Mouse (Mus musculus) kidney, embryonic 16.5 days (tissue): ENCODE measurements around the gene Slc29a3. TPM values are rescaled to one million over a fixed set of nuclear protein-coding genes. Genes with fewer than 3 reads are reported as not detected.

ENCODE experiments used
- ATAC-seq: fragments of 200-750 bp; cut with Nextera tagmentation; 2 replicates; pipeline ENCODE4 v1.8.0; 2017; ENCODE audit warnings: moderate TSS enrichment; ENCODE audit not compliant: low FRiP score, low TSS enrichment
- H3K27ac ChIP-seq: fragments of 300-500 bp; sonication (generic); 2 replicates; pipeline ENCODE4 v1.5.1; 2014; ENCODE audit warnings: low read length
- H3K27me3 ChIP-seq: fragments of 300-500 bp; sonication (generic); 2 replicates; pipeline ENCODE4 v1.6.1; 2014; ENCODE audit warnings: low read length, control low read depth, mixed read lengths; ENCODE audit not compliant: insufficient read depth
- H3K36me3 ChIP-seq: fragments of 300-500 bp; sonication (generic); 2 replicates; pipeline ENCODE4 v1.6.1; 2014; ENCODE audit warnings: low read length, control low read depth, mixed read lengths; ENCODE audit not compliant: insufficient read depth
- H3K4me1 ChIP-seq: fragments of 300-500 bp; sonication (generic); 2 replicates; pipeline ENCODE4 v1.6.1; 2014; ENCODE audit warnings: low read length, control low read depth, mixed read lengths; ENCODE audit not compliant: insufficient read depth
- H3K4me2 ChIP-seq: fragments of 300-500 bp; sonication (generic); replicated peaks from 2 replicates; pipeline ENCODE4 v1.6.1; 2014; ENCODE audit warnings: low read depth, low read length
- H3K4me3 ChIP-seq: fragments of 300-500 bp; sonication (generic); 2 replicates; pipeline ENCODE4 v1.5.1; 2014; ENCODE audit warnings: mild to moderate bottlenecking, low read length
- H3K9ac ChIP-seq: fragments of 300-500 bp; sonication (generic); replicated peaks from 2 replicates; pipeline ENCODE4 v1.6.1; 2014; ENCODE audit warnings: low read length
- H3K9me3 ChIP-seq: fragments of 300-500 bp; sonication (generic); 2 replicates; pipeline ENCODE4 v1.6.1; 2016; ENCODE audit warnings: low read length, control low read depth
- WGBS: fragments of 180-500 bp; shearing (Covaris S2); extraction: QIAGEN DNeasy Blood & Tissue Kit; methylation state at CpG from one replicate; pipeline ENCODE4 v1.1.7; 2014; 5-methylcytosine and 5-hydroxymethylcytosine counted together
- polyA plus RNA-seq: library from polyadenylated mRNA; unstranded; fragments of >200 nt; fragmentation: Nextera tagmentation; extraction: Ambion mirVana; gene quantifications from 2 replicates; pipeline ENCODE4 v1.2.1, GENCODE M21; 2015

The Slc29a3 gene
- polyA plus RNA-seq, 1 experiment from 2014 or later: 14.0 TPM

DNA sequence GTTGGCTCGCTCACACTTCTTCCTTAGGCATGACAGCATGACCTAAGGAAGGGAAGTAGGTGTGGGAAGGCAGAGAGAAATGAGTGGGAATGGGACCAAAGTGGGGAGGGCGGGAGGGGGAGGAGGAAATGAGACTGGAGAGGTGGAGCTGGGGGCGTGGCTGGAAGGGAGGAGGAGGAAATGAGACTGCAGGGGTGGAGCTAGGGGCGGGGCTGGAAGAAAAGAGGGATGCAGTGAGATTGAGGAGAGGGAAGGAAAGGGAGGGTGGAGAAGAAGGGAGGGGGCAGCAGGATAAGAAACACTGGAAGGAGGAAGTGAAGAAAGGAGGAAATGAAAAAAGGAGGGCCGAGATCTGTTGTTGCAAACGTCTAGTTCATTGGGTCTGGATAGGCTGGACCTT, 61.6 kb downstream of the Slc29a3 start:
- peaks cover 43% of the 10 kb centered on the region for H3K27me3 ChIP-seq
- 48% methylated on average over 5 of the region's 6 CpGs for WGBS

DNA sequence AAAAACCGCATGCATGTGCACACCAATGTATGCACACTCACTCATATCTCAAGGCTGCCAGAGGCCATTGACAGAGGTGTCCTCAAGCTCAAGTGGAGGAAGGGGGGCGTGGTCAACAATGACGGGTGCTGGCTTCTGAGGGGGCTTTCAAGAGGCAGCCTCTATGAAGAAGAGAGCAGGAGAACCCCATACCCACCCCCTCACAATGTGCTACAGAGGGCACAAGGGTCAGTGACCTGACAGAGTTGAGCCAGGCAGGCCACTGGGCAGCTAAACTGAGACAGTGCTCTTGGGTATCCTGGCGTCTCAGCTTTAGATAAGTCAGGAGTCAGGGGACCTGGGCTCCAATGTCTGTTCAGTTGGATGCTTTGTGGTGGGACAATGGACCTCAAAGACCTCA, 63.2 kb downstream of the Slc29a3 start:
- no peak overlapping the region for H3K27ac ChIP-seq
- no peaks in the 10 kb centered on the region for H3K9me3 ChIP-seq
- H3K4me1 ChIP-seq: peaks cover 18% of the 10 kb centered on the region
- H3K4me2 ChIP-seq: no peak overlapping the region
- peaks cover 58% of the 10 kb centered on the region for H3K27me3 ChIP-seq
- H3K36me3 ChIP-seq: no peaks in the 10 kb centered on the region
- 78% methylated on average over 4 of the region's 4 CpGs for WGBS
- no peak for ATAC-seq
- H3K4me3 ChIP-seq: no peak overlapping the region
- H3K9ac ChIP-seq: no peak overlapping the region

More for the DNA sequence above, 61.6 kb downstream of the Slc29a3 start:
- Histone ChIP-seq H3K27ac (no peak overlapping the region), H3K9ac (no peak overlapping the region), H3K4me2 (no peak overlapping the region), H3K36me3 (no peaks in the 10 kb centered on the region), H3K4me1 (peaks cover 15% of the 10 kb centered on the region), H3K9me3 (no peaks in the 10 kb centered on the region), H3K4me3 (no peak overlapping the region)
- ATAC-seq: no peak

DNA sequence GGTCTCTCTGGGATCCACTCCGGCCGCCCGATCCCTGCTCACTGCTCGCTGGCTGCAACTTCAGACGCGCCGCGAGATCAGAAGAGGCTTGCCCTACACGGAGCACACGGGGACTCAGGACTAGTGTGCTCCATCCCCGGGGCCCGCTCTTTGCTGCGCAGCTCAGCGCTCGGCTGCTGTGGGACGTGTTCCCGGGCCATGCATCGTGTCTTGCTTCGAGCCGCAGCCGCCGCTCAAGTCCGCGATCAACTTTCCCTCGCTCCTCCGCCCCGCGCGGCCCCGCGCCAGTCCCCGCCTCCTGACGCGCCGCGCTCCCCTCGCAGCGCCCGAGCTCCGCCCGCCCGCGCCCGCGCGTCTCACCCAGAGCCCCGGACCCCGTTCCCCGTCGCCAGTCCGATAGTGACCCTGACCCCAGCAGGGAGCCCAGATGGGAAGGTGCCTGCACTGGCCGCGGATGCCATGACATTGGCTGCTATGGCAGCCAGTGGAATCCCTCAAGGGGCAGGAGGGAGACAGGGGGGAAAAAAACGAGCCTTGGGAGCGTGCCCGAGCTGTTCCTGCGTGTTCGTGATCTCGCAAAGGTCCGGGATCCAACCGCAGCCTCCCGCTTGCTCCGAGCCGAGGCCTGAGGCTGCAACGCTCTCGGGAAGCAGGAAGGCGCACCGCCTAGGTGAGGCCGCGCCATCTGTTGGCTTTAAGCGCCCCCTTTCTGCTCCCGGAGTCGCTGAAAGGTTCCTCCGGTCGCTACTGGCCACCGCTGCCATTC, 65.4 kb downstream of the Slc29a3 start:
- H3K4me2 ChIP-seq: peak overlapping the region; percentile 100
- H3K9ac ChIP-seq: peak overlapping the region; percentile 68
- WGBS: under 1% methylated on average over 76 of the region's 76 CpGs
- H3K9me3 ChIP-seq: no peaks in the 10 kb centered on the region
- peaks cover 18% of the 10 kb centered on the region for H3K4me1 ChIP-seq
- H3K27ac ChIP-seq: no peak overlapping the region
- peaks cover 69% of the 10 kb centered on the region for H3K27me3 ChIP-seq
- no peaks in the 10 kb centered on the region for H3K36me3 ChIP-seq
- H3K4me3 ChIP-seq: peak overlapping the region; percentile 63
- ATAC-seq: peak; percentile 67

DNA sequence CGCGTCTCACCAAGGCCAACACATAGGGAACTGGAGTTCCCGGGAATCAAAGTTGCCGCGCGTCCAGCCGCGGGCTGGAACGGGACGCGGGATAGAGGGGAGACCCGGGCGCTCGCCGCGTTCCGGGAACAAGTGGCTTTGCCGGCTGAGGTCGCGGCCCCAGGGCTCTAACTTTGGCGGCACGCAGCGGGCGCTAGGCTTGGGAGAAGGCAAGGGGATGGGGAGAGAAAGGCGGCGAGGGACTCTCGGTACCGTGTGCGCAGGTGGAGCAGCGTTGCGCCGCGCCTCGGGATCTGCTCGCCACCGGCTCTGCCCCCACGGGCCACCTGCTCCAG, 66.0 kb downstream of the Slc29a3 start:
- Histone ChIP-seq H3K27ac (no peak overlapping the region), H3K4me3 (peak overlapping the region; percentile 63), H3K9ac (0 out of 2 replicates have a peak overlapping the region, but pooled peaks have one; percentile 17), H3K36me3 (no peaks in the 10 kb centered on the region), H3K9me3 (no peaks in the 10 kb centered on the region), H3K4me2 (peak overlapping the region; percentile 100), H3K4me1 (peaks cover 15% of the 10 kb centered on the region), H3K27me3 (peaks cover 69% of the 10 kb centered on the region)
- WGBS: under 1% methylated on average over 29 of the region's 37 CpGs
- no peak for ATAC-seq

DNA sequence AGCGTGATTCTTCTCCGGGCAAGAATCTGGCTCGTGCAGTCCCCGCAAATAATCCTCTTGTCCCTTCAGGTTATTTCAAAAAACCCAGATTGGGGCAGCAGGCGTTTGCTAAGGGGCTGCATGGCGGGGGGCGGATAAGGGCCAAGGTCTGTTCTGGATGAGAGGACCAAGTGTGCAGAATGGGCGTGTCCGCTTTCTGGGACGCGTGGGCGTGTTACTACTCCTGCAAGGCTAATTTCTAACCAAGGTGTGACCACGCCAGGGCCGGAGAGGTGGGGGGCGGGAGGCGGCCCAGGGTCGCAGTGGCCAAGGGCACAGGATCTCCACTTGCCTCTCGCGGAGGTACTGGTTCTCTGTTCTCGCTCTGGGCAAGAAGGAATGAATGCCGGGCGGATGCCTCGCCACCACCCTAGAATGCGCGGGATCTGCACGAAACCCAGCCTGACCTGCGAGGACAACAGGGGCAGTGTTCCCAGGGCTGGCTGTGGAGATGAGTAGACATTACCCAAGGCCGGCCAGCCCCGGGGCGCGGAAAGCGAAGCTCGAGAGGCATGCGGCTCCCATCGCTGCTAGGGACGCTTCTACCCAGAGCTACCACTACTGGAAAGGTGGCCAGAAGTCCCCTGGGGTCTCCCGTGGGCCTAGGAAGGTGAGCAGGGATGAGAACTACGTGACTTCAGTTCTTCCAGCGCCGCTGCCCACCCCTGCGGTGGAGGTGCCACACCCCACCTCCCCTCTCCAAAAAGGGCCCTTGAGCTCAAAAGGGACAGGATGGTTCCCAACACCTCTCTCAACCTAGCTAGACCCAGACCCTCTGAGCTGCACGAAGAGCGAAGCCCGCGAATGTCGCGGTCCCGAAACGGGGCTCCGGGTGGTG, 66.6 kb downstream of the Slc29a3 start:
- Histone ChIP-seq H3K27ac (no peak overlapping the region), H3K4me3 (peak overlapping the region; percentile 63), H3K9ac (0 out of 2 replicates have a peak overlapping the region, but pooled peaks have one; percentile 17), H3K27me3 (peaks cover 69% of the 10 kb centered on the region), H3K36me3 (no peaks in the 10 kb centered on the region), H3K4me2 (peak overlapping the region; percentile 100), H3K4me1 (peaks cover 14% of the 10 kb centered on the region), H3K9me3 (no peaks in the 10 kb centered on the region)
- 5% methylated on average over 50 of the region's 50 CpGs for WGBS
- ATAC-seq: no peak

DNA sequence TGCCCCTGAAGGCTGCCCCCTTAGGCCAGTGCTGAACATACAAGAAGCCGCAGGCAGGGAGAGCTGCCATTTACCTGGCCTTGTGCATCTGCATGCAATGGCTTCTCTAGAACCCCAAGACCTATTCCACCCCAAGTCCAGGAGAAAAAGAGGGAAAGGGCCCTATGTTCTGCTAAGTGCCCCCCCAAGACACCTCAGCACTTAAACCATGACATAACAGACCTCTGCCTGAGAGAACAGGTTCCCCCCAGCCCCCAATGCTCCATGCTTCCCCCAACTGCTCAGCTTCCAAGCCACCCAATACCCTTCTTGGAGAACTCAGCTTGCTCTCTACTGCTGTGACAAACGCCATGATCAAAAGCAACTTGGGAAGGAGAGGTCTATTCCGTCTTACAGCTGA, 73.7 kb downstream of the Slc29a3 start:
- Histone ChIP-seq H3K4me2 (no peak overlapping the region), H3K4me3 (no peak overlapping the region), H3K9me3 (no peaks in the 10 kb centered on the region), H3K27me3 (peaks cover 6% of the 10 kb centered on the region; the same call in 1 of the 2 replicates), H3K4me1 (no peaks in the 10 kb centered on the region), H3K9ac (no peak overlapping the region), H3K27ac (no peak overlapping the region), H3K36me3 (no peaks in the 10 kb centered on the region)
- WGBS: 93% methylated on average over 3 of the region's 3 CpGs
- no peak for ATAC-seq

DNA sequence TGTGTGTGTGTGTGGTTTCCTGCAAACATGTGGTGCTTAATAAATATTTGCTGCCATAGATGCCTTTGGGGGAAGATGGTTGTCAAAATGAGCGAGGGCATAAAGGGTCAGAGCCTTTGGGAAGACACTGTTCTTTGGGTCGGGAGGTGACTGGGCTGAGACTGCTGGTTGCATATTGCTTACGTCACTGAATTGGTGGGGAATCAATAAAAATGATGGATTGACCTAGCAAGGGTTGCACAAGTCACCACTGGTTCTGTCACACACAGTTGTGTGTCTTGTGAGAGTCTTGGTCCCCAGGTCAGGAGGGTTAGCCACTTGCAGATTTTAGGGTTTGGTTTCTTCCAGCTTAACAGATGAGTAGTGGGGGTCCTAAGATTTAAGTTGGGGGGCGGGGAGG, 75.3 kb downstream of the Slc29a3 start:
- 68% methylated on average over 4 of the region's 4 CpGs for WGBS
- H3K36me3 ChIP-seq: no peaks in the 10 kb centered on the region

DNA sequence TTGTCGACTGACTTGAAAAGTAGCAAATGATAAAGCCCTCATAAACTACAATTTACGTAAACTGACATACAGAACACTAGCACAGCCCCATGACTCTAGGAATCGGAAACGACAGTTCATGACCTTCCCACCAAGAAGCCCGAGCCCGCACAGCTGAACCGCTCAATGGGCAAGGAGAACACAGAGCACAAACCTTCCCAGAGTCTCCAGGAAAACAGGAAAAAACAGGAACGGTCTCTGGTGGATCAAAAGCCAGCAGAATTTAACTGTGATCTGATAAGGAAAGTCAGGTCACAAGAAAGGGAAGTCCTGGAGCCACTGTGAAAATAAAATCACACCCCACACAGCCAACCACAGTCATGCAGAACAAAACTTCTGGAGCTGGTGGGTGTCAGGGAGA, 82.4 kb downstream of the Slc29a3 start:
- H3K4me2 ChIP-seq: no peak overlapping the region
- WGBS: 41% methylated on average over 8 of the region's 8 CpGs
- no peaks in the 10 kb centered on the region for H3K9me3 ChIP-seq
- no peak for ATAC-seq
- no peak overlapping the region for H3K9ac ChIP-seq
- no peaks in the 10 kb centered on the region for H3K27me3 ChIP-seq
- H3K36me3 ChIP-seq: no peaks in the 10 kb centered on the region
- no peaks in the 10 kb centered on the region for H3K4me1 ChIP-seq
- no peak overlapping the region for H3K27ac ChIP-seq
- no peak overlapping the region for H3K4me3 ChIP-seq

More for the DNA sequence above, 75.3 kb downstream of the Slc29a3 start:
- H3K27me3 ChIP-seq: no peaks in the 10 kb centered on the region
- no peaks in the 10 kb centered on the region for H3K9me3 ChIP-seq
- H3K4me2 ChIP-seq: no peak overlapping the region
- H3K9ac ChIP-seq: no peak overlapping the region
- no peak for ATAC-seq
- no peaks in the 10 kb centered on the region for H3K4me1 ChIP-seq
- no peak overlapping the region for H3K4me3 ChIP-seq
- no peak overlapping the region for H3K27ac ChIP-seq

DNA sequence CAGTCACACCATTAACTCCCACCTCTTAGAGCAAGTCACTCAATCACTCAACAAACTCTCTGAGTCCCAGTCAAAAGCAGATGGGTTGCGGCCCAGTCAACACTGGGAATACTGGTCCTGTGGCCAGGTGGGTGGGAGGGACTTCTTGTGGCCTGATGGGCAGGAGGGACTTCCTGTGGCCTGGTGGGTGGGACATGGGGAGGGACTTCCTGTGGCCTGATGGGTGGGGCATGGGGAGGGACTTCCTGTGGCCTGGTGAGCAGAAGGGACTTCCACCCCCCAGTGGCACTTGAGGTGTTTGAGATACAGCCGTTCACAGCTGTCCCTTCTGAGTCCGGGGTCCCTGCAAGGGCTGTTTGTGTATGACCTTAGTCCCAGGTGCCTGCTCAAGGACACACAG, 84.0 kb downstream of the Slc29a3 start:
- Histone ChIP-seq H3K9ac (no peak overlapping the region), H3K36me3 (no peaks in the 10 kb centered on the region), H3K27me3 (no peaks in the 10 kb centered on the region), H3K27ac (no peak overlapping the region), H3K4me1 (no peaks in the 10 kb centered on the region), H3K4me3 (no peak overlapping the region), H3K9me3 (no peaks in the 10 kb centered on the region), H3K4me2 (no peak overlapping the region)
- ATAC-seq: no peak
- 81% methylated on average over 3 of the region's 3 CpGs for WGBS
